Mouse (Mus musculus) CH12.LX (cell line): Measurements from ENCODE around the gene Rpusd2.

Experiments used
- CHD2 ChIP-seq: IDR thresholded peaks from 2 replicates; pipeline ENCODE4 v1.6.1; 2011; ENCODE audit warnings: low read length, improper control_type of control experiment
- CTCF ChIP-seq, 2 experiments: IDR thresholded peaks in 1 of 2; conservative IDR thresholded peaks in 1 of 2; 2 replicates each; pipeline ENCODE4 v1.5.1; 2011 to 2012; ENCODE audit warnings: low read depth in 2 of 2, low read length in 2 of 2, improper control_type of control experiment in 1 of 2, inconsistent platforms in 1 of 2, mild to moderate bottlenecking in 1 of 2, moderate library complexity in 1 of 2
- GABPA ChIP-seq: IDR thresholded peaks from 2 replicates; pipeline ENCODE4 v1.6.1; 2012; ENCODE audit warnings: low read depth, low read length, improper control_type of control experiment, inconsistent platforms; ENCODE audit not compliant: insufficient replicate concordance
- MAX ChIP-seq: IDR thresholded peaks from 2 replicates; pipeline ENCODE4 v1.6.1; 2011; ENCODE audit warnings: low read length, improper control_type of control experiment
- MEF2A ChIP-seq: IDR thresholded peaks from 2 replicates; pipeline ENCODE4 v1.6.1; 2014; ENCODE audit warnings: low read depth, mild to moderate bottlenecking, inconsistent platforms, low read length, improper control_type of control experiment, borderline replicate concordance
- NRF1 ChIP-seq: IDR thresholded peaks from 2 replicates; pipeline ENCODE4 v1.6.1; 2014; ENCODE audit warnings: low read depth, mild to moderate bottlenecking, inconsistent platforms, low read length, improper control_type of control experiment, moderate library complexity
- POLR2A ChIP-seq: IDR thresholded peaks from 2 replicates; pipeline ENCODE4 v1.6.1; 2011; ENCODE audit warnings: low read depth, mild to moderate bottlenecking, improper control_type of control experiment, low read length
- POLR2AphosphoS2 ChIP-seq: IDR thresholded peaks from 2 replicates; pipeline ENCODE4 v1.6.1; 2011; ENCODE audit warnings: low read depth, low read length, improper control_type of control experiment
- TBP ChIP-seq: conservative IDR thresholded peaks from 2 replicates; pipeline ENCODE4 v1.6.1; 2011; ENCODE audit warnings: low read depth, low read length, improper control_type of control experiment
- TCF12 ChIP-seq: IDR thresholded peaks from 2 replicates; pipeline ENCODE4 v1.6.1; 2014; ENCODE audit warnings: low read depth, mild to moderate bottlenecking, inconsistent platforms, low read length, improper control_type of control experiment
- USF1 ChIP-seq: IDR thresholded peaks from 2 replicates; pipeline ENCODE4 v1.6.1; 2014; ENCODE audit warnings: low read depth, mild to moderate bottlenecking, inconsistent platforms, low read length, improper control_type of control experiment
- ZMIZ1 ChIP-seq: IDR thresholded peaks from 2 replicates; pipeline ENCODE4 v1.6.1; 2012; ENCODE audit warnings: low read depth, mild to moderate bottlenecking, inconsistent platforms, low read length, improper control_type of control experiment

GRCm38 (mm10) chr2:119023154-119023660 lies 11.4 kb upstream of the Rpusd2 start:
- TF ChIP-seq CTCF (conservative IDR thresholded peaks at IDR 0.05 in 1 of 2, IDR thresholded peaks at IDR 0.05 in 1 of 2; ENCODE audit: low read depth in 2 of 2, low read length in 2 of 2) (no peak), MAX (no peak), POLR2A (no peak), USF1 (no peak), NRF1 (no peak), TBP (no peak), POLR2AphosphoS2 (no peak), TCF12 (no peak), GABPA (no peak), MEF2A (no peak), ZMIZ1 (no peak), CHD2 (no peak)
